Mouse (Mus musculus) kidney, embryonic 16.5 days (tissue): ENCODE measurements around the gene Tgfbr1. TPM values are rescaled to one million over a fixed set of nuclear protein-coding genes. Genes with fewer than 3 reads are reported as not detected.

ENCODE experiments used
- ATAC-seq: fragments of 200-750 bp; cut with Nextera tagmentation; 2 replicates; pipeline ENCODE4 v1.8.0; 2017; ENCODE audit warnings: moderate TSS enrichment; ENCODE audit not compliant: low FRiP score, low TSS enrichment
- H3K27ac ChIP-seq: fragments of 300-500 bp; sonication (generic); 2 replicates; pipeline ENCODE4 v1.5.1; 2014; ENCODE audit warnings: low read length
- H3K27me3 ChIP-seq: fragments of 300-500 bp; sonication (generic); 2 replicates; pipeline ENCODE4 v1.6.1; 2014; ENCODE audit warnings: low read length, control low read depth, mixed read lengths; ENCODE audit not compliant: insufficient read depth
- H3K36me3 ChIP-seq: fragments of 300-500 bp; sonication (generic); 2 replicates; pipeline ENCODE4 v1.6.1; 2014; ENCODE audit warnings: low read length, control low read depth, mixed read lengths; ENCODE audit not compliant: insufficient read depth
- H3K4me1 ChIP-seq: fragments of 300-500 bp; sonication (generic); 2 replicates; pipeline ENCODE4 v1.6.1; 2014; ENCODE audit warnings: low read length, control low read depth, mixed read lengths; ENCODE audit not compliant: insufficient read depth
- H3K4me2 ChIP-seq: fragments of 300-500 bp; sonication (generic); replicated peaks from 2 replicates; pipeline ENCODE4 v1.6.1; 2014; ENCODE audit warnings: low read depth, low read length
- H3K4me3 ChIP-seq: fragments of 300-500 bp; sonication (generic); 2 replicates; pipeline ENCODE4 v1.5.1; 2014; ENCODE audit warnings: mild to moderate bottlenecking, low read length
- H3K9ac ChIP-seq: fragments of 300-500 bp; sonication (generic); replicated peaks from 2 replicates; pipeline ENCODE4 v1.6.1; 2014; ENCODE audit warnings: low read length
- H3K9me3 ChIP-seq: fragments of 300-500 bp; sonication (generic); 2 replicates; pipeline ENCODE4 v1.6.1; 2016; ENCODE audit warnings: low read length, control low read depth
- WGBS: fragments of 180-500 bp; shearing (Covaris S2); extraction: QIAGEN DNeasy Blood & Tissue Kit; methylation state at CpG from one replicate; pipeline ENCODE4 v1.1.7; 2014; 5-methylcytosine and 5-hydroxymethylcytosine counted together
- polyA plus RNA-seq: library from polyadenylated mRNA; unstranded; fragments of >200 nt; fragmentation: Nextera tagmentation; extraction: Ambion mirVana; gene quantifications from 2 replicates; pipeline ENCODE4 v1.2.1, GENCODE M21; 2015

The Tgfbr1 gene
- polyA plus RNA-seq, 1 experiment from 2014 or later: 44.7 TPM

DNA sequence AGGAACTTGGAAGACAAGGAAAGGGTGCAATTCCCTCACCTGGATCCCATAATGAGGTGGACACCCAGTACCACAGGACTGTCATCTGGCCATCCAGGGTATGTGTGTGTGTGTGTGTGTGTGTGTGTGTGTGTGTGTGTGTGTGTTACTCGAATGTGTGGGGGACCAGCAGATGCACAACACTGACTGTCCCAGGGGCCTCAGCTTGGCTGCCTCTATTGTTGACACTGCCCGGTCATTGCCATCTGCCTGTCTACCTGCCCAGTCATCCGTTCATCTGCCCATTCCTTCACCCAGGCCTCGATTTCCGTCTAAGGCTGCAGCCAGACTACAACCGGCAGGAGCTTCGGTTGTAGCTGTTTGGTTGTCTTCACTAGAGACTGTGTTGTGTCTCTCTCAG, 79.7 kb downstream of the Tgfbr1 start:
- no peak for ATAC-seq
- no peak overlapping the region for H3K4me3 ChIP-seq
- WGBS: 68% methylated on average over 6 of the region's 7 CpGs
- H3K27ac ChIP-seq: no peak overlapping the region
- H3K27me3 ChIP-seq: peaks cover 19% of the 10 kb centered on the region; the same call in 1 of the 2 replicates
- no peaks in the 10 kb centered on the region for H3K4me1 ChIP-seq
- H3K9ac ChIP-seq: no peak overlapping the region
- H3K36me3 ChIP-seq: no peaks in the 10 kb centered on the region
- no peak overlapping the region for H3K4me2 ChIP-seq
- no peaks in the 10 kb centered on the region for H3K9me3 ChIP-seq

DNA sequence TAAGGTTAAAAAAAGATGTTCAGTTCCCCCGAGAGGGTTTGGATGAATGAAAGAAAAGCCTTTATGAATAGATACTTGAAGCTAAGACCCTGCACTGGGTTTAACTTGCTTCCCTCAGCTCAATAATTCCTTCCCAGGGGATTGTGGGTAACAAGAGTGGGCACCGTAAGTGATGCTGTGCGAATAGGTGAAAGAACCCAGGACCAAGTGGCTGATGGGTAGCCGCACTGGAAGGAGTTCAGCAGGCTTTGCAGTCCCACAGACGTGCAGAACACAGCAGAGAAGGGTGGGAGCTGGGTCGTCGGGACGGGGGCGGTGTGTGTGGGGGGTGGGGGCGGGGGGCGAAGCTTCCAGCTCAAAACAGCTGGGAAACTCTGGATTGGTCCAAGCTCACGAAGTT, 82.1 kb downstream of the Tgfbr1 start:
- 64% methylated on average over 12 of the region's 12 CpGs for WGBS
- Histone ChIP-seq H3K9ac (no peak overlapping the region), H3K36me3 (no peaks in the 10 kb centered on the region), H3K4me1 (no peaks in the 10 kb centered on the region), H3K4me2 (no peak overlapping the region), H3K27me3 (peaks cover 19% of the 10 kb centered on the region; the same call in 1 of the 2 replicates), H3K27ac (no peak overlapping the region), H3K4me3 (no peak overlapping the region), H3K9me3 (no peaks in the 10 kb centered on the region)
- no peak for ATAC-seq

DNA sequence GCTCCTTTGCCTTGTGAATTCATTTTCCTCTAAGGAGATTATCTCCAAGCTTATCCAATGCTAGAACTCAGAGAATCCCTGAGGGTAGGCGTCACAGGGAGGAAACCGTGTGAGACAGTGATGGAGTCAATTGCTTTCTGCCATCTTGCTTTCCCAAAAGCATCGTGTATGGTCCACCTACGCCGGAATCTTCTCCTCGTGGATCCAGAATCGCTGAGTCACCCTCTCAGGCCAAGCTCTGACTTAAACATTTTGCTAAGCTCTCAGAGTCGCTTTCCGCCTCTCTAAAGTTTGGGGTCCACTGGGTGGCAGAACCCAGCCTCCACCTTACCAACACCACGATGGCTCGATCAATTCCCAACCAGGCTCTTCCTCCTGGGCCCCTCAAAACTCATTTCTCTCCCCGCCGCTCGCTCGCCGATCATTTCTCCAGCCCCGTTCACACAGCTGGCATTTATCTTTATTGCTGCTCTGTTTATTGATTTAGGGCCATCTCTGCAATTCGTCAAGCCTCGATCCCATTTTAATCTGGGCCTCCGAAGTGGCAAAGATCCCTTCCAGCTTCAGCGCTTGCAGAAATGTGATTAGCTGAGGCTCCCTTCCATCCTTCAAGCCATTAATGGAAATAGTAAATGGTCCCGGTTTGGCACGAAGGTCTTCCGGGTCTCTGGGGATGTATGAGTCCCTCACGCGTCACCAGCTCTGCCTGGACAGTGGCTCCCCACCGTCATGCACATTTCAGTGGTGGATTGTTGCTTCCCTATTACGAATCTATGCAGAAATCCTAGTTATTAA, 82.7 kb downstream of the Tgfbr1 start:
- Histone ChIP-seq H3K4me2 (no peak overlapping the region), H3K9ac (no peak overlapping the region), H3K27me3 (peaks cover 19% of the 10 kb centered on the region; the same call in 1 of the 2 replicates), H3K4me3 (no peak overlapping the region), H3K9me3 (no peaks in the 10 kb centered on the region), H3K4me1 (no peaks in the 10 kb centered on the region), H3K36me3 (no peaks in the 10 kb centered on the region), H3K27ac (no peak overlapping the region)
- no peak for ATAC-seq
- 54% methylated on average over 28 of the region's 28 CpGs for WGBS

DNA sequence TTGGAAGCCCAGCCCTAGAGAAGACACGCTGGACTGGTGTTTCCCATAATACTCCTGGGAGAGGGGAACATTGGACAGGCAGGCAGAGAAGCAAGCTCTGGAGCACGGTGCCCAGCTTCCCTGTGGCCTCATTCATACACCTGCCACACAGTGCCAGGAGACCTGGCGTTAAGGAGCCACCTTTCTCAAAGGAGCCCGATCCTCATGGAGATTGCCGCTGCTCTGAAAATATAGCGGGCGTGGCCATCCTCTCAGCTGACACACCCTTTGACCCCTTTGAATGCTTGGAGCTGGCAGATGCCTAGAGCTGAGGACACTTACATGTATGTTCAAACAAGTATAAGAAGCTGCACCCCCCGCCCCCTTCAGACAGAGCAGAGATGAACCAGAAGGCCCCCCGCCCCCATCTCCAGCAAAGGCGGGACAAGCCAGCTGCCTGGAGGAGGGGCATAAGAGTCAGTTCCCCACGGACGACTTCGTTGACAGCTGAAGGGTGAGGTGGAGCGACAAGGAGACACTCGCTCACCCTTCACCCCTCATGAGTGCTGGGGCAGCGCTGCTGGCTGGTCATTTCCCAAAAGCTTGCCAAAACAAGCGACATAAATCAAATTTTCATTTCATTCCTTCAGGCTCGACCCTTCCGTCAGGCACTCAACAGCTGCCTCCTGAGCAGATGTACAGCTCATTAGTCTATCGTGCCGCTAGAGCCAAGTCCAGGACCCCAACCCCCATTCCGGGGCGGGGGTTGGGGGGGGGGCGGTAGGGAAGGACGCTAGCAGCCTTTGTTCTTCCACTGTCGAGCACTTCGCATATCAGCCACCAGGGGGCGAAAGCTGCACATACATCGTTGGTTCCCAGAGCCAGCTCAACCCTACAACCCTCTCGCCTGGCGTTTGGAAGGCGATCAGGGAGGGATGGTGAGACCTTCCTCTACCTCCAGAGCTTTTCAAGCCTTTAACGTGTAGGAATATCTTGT, 84.6 kb downstream of the Tgfbr1 start:
- ATAC-seq: peak; percentile 87
- Histone ChIP-seq H3K27me3 (peaks cover 19% of the 10 kb centered on the region; the same call in 1 of the 2 replicates), H3K36me3 (no peaks in the 10 kb centered on the region), H3K4me3 (peak overlapping the region; percentile 56), H3K4me1 (no peaks in the 10 kb centered on the region), H3K27ac (0 out of 2 replicates have a peak overlapping the region, but pooled peaks have one; percentile 7), H3K9ac (peak overlapping the region; percentile 79), H3K4me2 (peak overlapping the region; percentile 97), H3K9me3 (no peaks in the 10 kb centered on the region)
- WGBS: under 1% methylated on average over 33 of the region's 33 CpGs

DNA sequence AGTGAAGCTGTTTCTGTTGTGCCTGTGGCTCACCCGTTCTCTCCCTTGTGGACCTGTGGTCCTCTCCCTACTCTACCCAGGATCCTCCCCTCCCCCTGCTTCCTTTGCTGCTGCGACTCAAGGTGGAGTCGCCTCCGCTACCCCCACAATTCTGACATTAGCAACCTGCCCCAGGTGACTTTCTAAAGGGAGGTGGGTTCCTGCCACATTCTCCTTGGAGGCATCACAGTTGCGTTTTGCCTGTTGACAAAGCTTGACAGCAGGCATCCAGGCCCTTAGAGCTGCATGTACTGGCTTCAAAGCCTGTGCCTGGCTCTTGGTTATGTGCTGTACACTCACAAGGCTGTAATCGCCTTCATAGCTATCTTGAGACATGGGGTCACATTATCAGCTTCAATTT, 85.9 kb downstream of the Tgfbr1 start:
- ATAC-seq: no peak
- no peak overlapping the region for H3K9ac ChIP-seq
- WGBS: 81% methylated on average over 6 of the region's 6 CpGs

DNA sequence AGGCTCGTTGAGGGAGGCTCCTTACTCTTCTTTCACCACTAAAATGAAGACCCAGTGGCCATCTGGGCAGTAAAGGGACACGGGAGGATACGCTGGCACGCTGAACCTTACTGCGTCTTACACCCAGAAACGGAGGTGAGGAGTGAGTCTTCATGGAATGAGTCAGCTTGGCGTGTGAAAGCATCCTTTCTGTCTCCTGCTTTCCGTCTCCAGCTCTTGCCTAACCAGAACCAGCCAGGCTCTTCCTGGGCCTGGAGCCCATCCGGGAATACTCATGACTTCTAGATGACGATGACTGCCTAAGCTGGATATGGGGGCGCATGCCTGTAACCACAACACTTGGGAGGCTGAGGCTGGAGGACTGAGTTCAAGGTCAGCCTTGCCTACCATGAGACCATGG, 87.9 kb downstream of the Tgfbr1 start:
- 86% methylated on average over 11 of the region's 11 CpGs for WGBS
- Histone ChIP-seq H3K9ac (no peak overlapping the region), H3K4me2 (no peak overlapping the region), H3K9me3 (no peaks in the 10 kb centered on the region), H3K27me3 (peaks cover 8% of the 10 kb centered on the region; the same call in 1 of the 2 replicates), H3K36me3 (no peaks in the 10 kb centered on the region), H3K4me1 (no peaks in the 10 kb centered on the region), H3K27ac (no peak overlapping the region), H3K4me3 (no peak overlapping the region)
- ATAC-seq: no peak

More for the DNA sequence above, 85.9 kb downstream of the Tgfbr1 start:
- H3K9me3 ChIP-seq: no peaks in the 10 kb centered on the region
- no peak overlapping the region for H3K4me2 ChIP-seq
- no peaks in the 10 kb centered on the region for H3K4me1 ChIP-seq
- no peak overlapping the region for H3K4me3 ChIP-seq
- no peak overlapping the region for H3K27ac ChIP-seq
- H3K36me3 ChIP-seq: no peaks in the 10 kb centered on the region
- H3K27me3 ChIP-seq: peaks cover 19% of the 10 kb centered on the region; the same call in 1 of the 2 replicates

DNA sequence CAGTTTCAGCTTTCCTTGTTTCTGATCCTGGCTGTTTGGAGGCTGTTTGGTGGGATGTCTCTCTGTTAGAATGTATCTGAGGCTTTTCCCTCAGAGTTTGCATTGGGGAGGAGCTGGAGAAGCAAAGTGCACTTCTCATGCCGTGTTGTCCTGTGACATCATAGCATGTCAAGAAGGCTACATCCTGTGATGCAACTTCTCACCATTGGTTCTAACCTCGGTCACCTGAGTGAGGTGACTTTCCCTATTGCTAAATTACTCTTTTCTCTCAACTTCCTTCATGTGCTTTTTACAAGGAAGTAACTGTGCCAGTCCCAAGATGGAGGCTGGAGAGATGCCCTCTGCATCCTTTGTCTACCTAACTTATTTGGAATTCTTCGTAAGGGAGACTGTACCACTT, 95.5 kb downstream of the Tgfbr1 start:
- Histone ChIP-seq H3K4me2 (no peak overlapping the region), H3K9ac (no peak overlapping the region), H3K4me3 (no peak overlapping the region), H3K4me1 (no peaks in the 10 kb centered on the region), H3K36me3 (no peaks in the 10 kb centered on the region), H3K27me3 (peaks cover 8% of the 10 kb centered on the region; the same call in 1 of the 2 replicates), H3K27ac (no peak overlapping the region), H3K9me3 (no peaks in the 10 kb centered on the region)
- no peak for ATAC-seq
- WGBS: 80% methylated on average over 3 of the region's 3 CpGs

DNA sequence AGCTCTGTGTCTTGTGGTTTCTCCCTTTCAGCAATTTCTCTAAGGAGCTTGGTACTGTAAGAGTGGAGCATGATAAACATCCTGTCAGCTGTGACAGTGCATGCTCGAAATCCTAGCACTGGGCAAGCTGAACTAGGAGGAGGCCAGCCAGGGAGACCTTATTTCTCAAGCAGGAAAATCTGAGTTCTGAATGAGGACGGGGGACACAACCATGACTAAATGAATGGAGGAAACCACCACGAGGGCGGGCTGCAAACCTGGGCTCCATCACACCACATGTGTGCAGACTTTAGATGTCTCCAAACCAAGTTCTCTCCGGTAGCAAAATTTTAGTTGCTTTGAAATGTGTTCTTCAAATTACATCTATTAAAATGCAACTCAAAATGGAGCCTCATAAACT, 96.1 kb downstream of the Tgfbr1 start:
- Histone ChIP-seq H3K9ac (no peak overlapping the region), H3K9me3 (no peaks in the 10 kb centered on the region), H3K4me2 (no peak overlapping the region), H3K27ac (no peak overlapping the region), H3K36me3 (no peaks in the 10 kb centered on the region), H3K27me3 (peaks cover 8% of the 10 kb centered on the region; the same call in 1 of the 2 replicates), H3K4me3 (no peak overlapping the region), H3K4me1 (no peaks in the 10 kb centered on the region)
- 42% methylated on average over 5 of the region's 5 CpGs for WGBS
- ATAC-seq: no peak

DNA sequence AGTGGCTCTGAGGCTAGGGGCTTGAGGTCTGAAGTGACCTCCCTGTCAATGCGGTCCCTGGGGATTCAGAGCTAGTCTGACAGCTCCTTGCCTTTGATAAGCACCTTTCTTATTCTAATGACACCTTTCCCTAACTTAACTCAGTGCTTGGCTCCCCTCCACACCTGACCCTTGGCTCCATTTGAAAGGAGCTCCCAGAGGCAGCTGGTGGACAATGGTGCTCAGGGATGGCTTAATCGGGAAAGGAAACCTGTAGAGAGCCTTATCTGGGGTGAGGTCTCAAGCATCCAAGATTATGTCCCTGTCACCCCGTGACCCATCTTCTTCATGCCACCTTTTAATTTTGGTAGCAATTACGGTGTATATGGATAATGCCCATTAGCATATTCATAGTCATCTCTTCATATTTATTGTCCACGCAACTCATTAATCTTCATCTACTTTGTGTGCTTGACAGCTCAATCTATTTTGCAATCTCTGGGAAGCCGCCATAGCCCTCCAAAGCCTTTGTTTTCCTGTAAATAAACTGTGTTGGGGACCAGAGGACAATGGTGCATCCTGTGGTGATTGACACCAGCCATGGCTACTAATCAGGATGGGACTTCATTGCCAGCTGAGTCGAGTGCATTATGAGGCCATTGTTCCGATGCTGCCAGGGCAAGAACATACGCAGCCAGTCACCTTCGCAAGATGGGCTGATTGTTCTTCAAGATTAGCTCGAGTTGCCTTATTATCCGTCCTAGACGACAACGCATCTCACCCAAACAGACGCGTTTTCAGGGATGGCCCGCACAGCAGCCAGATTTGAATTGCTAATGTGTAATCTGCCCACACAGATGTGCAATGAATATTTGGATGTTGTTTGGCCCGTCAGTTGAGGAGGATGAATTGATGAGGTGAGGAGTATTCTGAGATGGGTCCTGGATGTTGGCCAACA, 96.8 kb downstream of the Tgfbr1 start:
- 23% methylated on average over 18 of the region's 18 CpGs for WGBS
- Histone ChIP-seq H3K4me2 (no peak overlapping the region), H3K36me3 (no peaks in the 10 kb centered on the region), H3K4me3 (no peak overlapping the region), H3K9ac (no peak overlapping the region), H3K4me1 (no peaks in the 10 kb centered on the region), H3K9me3 (no peaks in the 10 kb centered on the region), H3K27me3 (peaks cover 8% of the 10 kb centered on the region; the same call in 1 of the 2 replicates), H3K27ac (no peak overlapping the region)
- ATAC-seq: no peak
